Mouse (Mus musculus): Measurements from ENCODE around the gene Vwa3b.
A peak's percentile ranks its signal among the peaks of the same experiment; 100 is the strongest.

Gene Vwa3b

DNA sequence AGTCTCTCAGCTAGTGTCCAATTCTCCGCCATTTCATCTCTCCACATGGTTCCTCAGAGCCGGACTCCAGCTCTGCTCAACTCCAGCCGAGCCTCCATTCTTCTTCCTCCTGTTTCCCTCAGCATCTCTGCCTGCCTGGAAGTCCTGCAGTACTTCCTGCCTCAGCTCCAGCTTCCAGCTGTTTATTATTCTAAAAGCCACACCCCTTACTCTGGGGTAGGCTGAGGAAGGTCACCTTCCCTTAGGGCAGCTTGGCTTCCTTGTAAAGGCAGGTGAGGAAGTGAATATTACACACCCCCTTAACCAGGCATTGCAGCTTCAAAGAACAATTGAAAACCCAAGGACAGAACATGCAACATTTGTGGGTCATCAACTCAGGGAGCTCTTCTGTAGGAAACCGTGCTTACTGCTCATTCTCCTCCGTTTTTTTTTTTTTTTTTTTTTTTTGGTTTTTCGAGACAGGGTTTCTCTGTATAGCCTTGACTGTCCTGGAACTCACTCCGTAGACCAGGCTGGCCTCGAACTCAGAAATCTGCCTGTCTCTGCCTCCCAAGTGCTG, 103.7 kb downstream of the Vwa3b start:
- no peak for DNase-seq

- no peak for DNase-seq
Measured at GRCm38 (mm10) chr1:37131146-37131545, 104.8 kb downstream of the Vwa3b start.

DNA sequence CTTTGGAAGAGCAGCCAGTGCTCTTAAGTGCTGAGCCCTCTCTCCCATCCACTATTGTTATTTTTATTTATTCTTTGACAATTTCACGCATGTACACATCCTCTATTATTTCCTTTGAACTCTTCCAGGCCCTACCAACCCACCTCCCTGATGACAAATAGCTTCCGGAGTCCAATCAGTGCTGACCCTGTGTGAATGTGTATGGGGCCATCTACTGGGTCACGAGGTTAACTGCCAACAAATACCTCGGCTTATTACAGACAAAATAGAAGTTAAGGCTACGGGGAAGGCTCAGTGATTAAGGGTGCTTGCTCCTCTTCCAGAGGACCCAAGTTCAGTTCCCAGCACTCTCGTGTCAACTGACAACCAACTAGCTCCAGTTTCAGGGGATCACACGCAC, 106.0 kb downstream of the Vwa3b start:
- DNase-seq = no peak

GRCm38 (mm10) chr1:37145966-37146365, 119.6 kb downstream of the Vwa3b start:
- DNase-seq = peak; percentile 21

DNA sequence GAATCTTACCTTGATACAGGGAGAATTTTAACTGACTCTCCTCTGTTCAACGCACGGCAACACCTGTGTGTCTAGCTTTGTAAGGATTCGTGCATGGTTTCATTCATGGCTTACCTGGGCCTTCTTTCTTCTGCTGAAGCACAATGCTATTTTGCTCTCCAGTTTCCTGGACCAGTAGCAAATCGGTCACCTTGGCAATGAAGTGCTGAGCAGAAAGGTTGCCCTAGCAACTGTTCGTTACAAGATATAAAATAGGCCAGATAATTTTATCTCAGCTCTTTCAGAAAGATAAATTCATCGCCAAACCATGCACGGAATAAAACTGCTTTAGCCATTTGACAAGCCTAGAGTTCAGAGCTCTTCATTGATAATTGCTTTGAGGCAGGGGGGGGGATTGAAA, 123.5 kb downstream of the Vwa3b start:
- DNase-seq = no peak

GRCm38 (mm10) chr1:37151896-37152295, 125.5 kb downstream of the Vwa3b start:
- no peak for DNase-seq

GRCm38 (mm10) chr1:37166066-37166465, 139.7 kb downstream of the Vwa3b start:
- no peak for DNase-seq

- DNase-seq = no peak
Measured at GRCm38 (mm10) chr1:37167918-37168317, 141.5 kb downstream of the Vwa3b start.

DNA sequence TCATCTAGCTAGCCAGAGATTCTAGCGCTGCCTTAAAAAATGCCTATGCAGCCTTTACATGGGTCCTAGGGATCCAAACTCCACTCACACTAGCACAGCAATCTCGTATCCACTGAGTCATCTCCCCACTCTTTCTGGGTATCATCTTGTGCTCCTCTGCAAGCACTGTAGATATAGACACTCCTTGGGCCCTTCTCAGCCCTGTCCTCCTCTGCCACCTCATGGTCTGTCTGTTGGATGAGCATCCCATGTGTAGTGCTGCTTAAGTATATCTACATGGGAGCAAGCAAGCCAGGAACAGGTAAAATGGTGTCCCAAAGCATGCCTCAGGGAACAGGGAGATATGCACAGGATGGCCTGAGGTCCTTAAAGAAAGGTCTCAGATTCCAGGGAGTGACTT, 151.5 kb downstream of the Vwa3b start:
- DNase-seq = no peak

DNA sequence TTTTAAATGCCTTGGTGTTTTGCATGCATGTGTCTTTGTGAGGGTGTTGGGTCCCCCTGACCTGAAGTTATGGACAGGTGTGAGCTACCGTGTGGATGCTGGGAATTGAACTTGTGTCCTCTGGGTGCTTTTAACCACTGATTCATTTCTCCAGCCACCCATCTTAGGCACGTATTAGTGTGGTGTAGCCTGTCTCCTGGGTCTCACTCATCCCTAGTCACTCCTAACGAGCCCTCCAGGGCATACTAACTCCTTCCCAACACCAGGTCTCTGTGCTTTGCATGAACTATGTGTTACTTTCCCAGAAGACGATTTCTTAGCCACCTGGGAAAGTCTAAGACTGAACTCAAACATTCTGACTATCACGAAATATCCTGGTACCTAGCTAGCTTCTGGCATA, 153.5 kb downstream of the Vwa3b start:
- DNase-seq = no peak

DNA sequence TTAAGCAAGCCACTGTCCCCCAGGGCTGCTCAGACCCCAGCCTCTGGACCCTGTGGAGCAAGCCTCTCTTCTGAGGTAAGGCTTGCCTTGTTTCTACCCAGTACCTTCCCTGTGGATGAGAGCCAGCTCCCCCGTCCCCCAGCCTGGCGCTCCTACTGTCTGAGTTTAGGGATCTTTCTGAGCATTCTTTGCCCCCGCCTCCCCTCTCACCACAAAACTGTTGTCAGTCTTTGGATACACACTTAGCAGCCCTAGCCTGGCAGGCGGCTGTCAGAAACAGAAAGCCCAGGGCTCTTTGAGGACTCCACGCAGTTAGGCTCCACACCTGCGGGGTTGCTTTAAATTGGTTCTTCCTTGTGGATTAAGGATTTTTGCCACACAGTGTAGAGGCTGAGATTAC, 160.7 kb downstream of the Vwa3b start:
- no peak for DNase-seq

GRCm38 (mm10) chr1:37194607-37195006, 168.2 kb downstream of the Vwa3b start:
- DNase-seq = no peak

- no peak for DNase-seq
Measured at GRCm38 (mm10) chr1:37201406-37201805, 175.0 kb downstream of the Vwa3b start.

DNA sequence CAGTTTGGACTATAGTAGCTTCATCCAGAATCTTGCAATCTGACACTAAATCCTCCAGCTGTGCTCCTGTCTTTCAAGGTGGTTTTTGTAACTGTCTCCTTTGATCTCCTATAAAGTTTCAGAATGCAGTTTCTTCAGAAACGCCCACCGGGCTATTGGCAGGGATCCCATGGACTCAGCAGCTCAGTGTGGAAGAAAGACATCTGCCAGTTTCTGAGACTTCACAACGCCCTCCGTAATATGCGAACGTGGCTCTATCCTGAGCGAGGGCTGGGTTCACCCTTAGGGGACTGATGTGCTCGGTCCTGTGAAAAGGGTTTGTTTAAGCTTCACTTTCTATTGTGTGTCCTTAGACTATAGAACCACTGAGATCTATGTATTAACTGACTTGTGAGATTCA, 181.3 kb downstream of the Vwa3b start:
- no peak for DNase-seq

- DNase-seq = no peak
Measured at GRCm38 (mm10) chr1:37212375-37212774, 186.0 kb downstream of the Vwa3b start.

GRCm38 (mm10) chr1:37214144-37214543, 187.7 kb downstream of the Vwa3b start, which contains the start of gene Cnga3:
Gene Cnga3 (plus strand): TSS chr1:37214434.
- DNase-seq = no peak

DNA sequence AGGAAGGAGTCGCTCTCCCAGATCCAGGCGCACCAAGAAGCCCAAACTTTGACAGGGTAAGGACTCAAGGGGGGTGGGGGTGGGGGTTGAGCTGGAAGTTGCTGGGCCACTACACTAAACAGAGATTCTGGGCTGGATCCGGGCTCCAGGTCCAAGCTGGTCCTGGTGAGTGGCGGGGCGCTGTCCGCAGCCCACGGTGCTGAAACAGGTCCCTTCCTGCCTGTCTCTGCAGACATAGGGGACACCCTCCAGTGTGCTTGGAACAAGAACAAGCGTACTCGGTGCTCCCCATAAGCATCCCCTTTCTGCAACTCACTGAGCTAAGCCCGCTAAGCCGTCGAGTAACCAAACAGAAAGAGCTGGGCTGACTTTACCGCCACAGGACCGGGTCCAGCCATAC, 192.0 kb downstream of the Vwa3b start:
- peak; percentile 65 for DNase-seq

DNA sequence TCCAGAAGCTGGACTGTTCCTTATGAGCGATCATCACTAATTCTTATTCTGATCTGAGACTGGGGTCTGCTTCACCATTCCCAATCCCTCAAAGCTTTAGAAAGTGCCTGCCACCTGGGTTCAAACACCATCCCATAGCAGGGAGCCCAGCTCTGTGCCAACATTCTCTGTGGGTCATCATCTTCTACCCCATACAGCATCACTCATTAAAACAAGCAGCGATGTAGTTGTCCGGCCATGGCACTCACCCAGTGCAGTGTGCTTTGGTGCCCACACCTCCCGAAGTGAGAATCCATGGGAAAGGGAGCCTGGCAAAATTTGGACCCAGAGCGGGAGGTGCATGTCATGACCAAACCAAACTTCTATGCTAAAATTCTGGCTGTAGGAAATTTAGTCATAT, 193.2 kb downstream of the Vwa3b start:
- DNase-seq = no peak

DNA sequence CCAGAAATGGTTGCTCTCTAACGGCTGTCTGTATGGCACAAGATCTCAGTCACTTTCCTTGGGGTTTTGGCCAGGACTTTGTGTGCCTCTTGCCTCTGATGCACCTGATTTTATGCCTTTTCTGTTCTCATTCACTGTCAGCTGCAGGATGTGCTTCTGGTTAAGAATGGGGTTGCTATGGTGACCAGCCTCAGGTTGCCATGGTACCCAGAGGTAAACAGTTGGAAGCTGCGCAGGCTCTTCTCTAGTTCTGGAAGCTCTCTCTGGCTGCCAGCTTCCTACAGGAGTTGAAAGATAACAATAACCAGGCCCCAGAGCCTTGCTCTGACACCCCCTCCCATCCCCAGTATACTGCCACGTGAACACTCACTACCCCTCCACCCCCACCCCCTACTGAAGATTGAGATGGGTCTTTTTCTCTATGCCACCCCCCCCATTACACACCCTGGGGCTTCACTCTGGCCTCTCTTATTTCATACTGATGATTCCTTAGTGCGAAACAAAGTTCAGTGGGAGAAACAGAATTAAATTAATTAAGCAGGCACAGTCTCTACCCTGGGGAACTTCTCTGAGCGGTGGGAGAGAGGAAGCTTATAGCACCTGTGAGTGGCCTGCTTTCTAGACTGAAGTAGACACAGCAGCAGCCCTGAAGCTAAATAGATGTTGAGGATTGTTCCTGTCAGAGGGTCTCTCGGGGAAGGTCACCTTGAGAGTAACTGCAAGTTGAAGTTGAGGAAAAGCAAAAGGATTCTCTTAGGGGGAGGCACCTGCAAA, 193.9 kb downstream of the Vwa3b start:
- no peak for DNase-seq

DNA sequence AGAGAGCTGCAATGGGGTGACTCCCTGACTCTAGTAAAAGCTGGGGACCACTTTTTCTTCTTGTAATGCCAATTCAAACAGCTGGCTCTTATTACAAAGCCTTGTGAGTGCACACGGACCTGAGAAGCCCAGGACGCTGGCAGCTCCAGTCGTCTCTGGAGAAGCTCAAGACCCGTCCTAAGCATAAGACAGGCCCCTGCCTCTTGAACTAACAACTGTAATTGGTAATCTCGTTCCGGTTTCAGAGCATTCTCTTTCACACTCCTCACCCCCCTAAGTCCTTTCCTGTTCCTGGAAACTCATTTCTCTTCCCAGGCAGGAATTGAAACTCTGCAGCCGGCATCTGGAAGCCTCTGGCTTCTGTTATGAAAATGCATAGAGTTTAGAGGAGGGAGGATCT, 195.6 kb downstream of the Vwa3b start:
- no peak for DNase-seq

DNA sequence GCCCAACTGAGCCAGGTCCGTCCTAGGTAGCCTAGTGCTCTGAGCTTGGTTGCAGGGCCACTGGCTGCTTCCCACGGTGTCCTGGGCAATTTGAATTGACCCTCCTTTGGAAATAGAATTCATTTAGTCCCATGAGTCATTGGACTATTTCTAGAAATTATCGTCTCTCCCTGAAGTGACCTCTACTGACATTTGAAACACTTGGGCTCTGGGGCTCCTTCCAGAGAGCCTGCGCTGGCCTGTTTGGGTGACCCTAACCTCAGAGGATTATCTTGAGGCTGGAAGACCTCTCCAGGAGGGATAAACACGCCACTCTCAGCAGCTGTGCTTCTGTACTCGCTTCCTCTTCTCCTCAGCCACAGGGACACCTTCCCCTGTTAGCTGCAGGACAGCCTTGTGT, 204.0 kb downstream of the Vwa3b start:
- DNase-seq = no peak

DNA sequence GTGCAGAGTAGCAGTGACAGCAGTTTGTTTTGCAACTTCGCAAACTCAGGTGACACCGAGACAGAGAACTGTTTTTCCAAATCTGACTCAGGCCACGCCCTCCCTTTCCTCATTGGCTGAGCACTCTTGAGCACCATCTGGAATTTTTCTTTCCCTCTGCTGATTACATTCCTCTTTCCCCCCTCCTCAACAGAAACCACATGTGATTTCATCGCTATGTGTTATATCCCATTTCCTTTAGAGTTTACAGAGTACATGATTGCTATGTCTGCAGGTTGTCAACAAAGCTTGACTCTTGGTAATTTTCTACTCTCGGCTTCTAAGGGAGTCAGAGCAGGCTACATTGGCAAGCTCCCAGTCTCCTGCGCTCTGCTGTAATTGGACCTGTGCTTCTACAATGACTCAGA, 204.9 kb downstream of the Vwa3b start:
- peak; percentile 21 for DNase-seq
